Mouse (Mus musculus) MEL (cell line): ENCODE results near the gene Gpd1. TPM values are rescaled to one million over a fixed set of nuclear protein-coding genes. Genes with fewer than 3 reads are reported as not detected.
A peak's percentile ranks its signal among the peaks of the same experiment; 100 is the strongest.

Experiments used
- DNase-seq: peaks from one replicate; pipeline ENCODE4 v3.0.0; 2011; ENCODE audit warnings: low read depth, low spot score
- H3K27ac ChIP-seq: 2 replicates; pipeline ENCODE4 v1.5.1; 2012; ENCODE audit warnings: low read depth, mild to moderate bottlenecking, control low read depth, low read length, moderate library complexity; ENCODE audit not compliant: control insufficient read depth
- H3K27me3 ChIP-seq, 2 experiments: fragments of 150-350 bp in 1 of 2; sonication (generic) in 1 of 2; 2 replicates each; pipeline ENCODE4 v1.6.1; 2012; ENCODE audit warnings: low read length in 2 of 2, mild to moderate bottlenecking in 2 of 2, improper control_type of control experiment in 1 of 2, moderate library complexity in 1 of 2; ENCODE audit not compliant: insufficient read depth in 2 of 2, control insufficient read depth in 1 of 2
- H3K36me3 ChIP-seq, 2 experiments: 2 replicates each; pipeline ENCODE4 v1.6.1; 2012 to 2014; ENCODE audit warnings: low read length in 2 of 2, improper control_type of control experiment in 1 of 2, inconsistent platforms in 1 of 2, mild to moderate bottlenecking in 1 of 2; ENCODE audit not compliant: insufficient read depth in 2 of 2, control insufficient read depth in 1 of 2
- H3K4me1 ChIP-seq, 2 experiments: fragments of 150-350 bp in 1 of 2; sonication (generic) in 1 of 2; 2 replicates each; pipeline ENCODE4 v1.6.1; 2012; ENCODE audit warnings: low read length in 2 of 2, improper control_type of control experiment in 1 of 2, mild to moderate bottlenecking in 1 of 2; ENCODE audit not compliant: insufficient read depth in 2 of 2, control insufficient read depth in 1 of 2
- H3K4me3 ChIP-seq, 2 experiments: fragments of 150-350 bp in 1 of 2; sonication (generic) in 1 of 2; 2 replicates each; pipeline ENCODE4 v1.5.1; 2012; ENCODE audit warnings: low read depth in 2 of 2, low read length in 2 of 2, mild to moderate bottlenecking in 2 of 2, moderate library complexity in 2 of 2, control low read depth in 1 of 2, improper control_type of control experiment in 1 of 2; ENCODE audit not compliant: control insufficient read depth in 1 of 2, insufficient read depth in 1 of 2
- H3K79me2 ChIP-seq: 2 replicates; pipeline ENCODE4 v1.6.1; 2012; ENCODE audit warnings: mild to moderate bottlenecking, low read length, moderate library complexity; ENCODE audit not compliant: control insufficient read depth, poor library complexity, insufficient read depth
- H3K9ac ChIP-seq: 2 replicates; pipeline ENCODE4 v1.6.1; 2012; ENCODE audit warnings: low read depth, mild to moderate bottlenecking, control low read depth, low read length, moderate library complexity; ENCODE audit not compliant: control insufficient read depth, poor library complexity, severe bottlenecking
- H3K9me3 ChIP-seq: fragments of 150-350 bp; sonication (generic); replicated peaks from 2 replicates; pipeline ENCODE4 v1.6.1; 2012; ENCODE audit warnings: mild to moderate bottlenecking, low read length, improper control_type of control experiment, moderate library complexity; ENCODE audit not compliant: insufficient read depth
- BHLHE40 ChIP-seq: IDR thresholded peaks from 2 replicates; pipeline ENCODE4 v1.6.1; 2012; ENCODE audit warnings: low read depth, mild to moderate bottlenecking, inconsistent platforms, low read length, improper control_type of control experiment, borderline replicate concordance
- CHD2 ChIP-seq: IDR thresholded peaks from 2 replicates; pipeline ENCODE4 v1.6.1; 2011; ENCODE audit warnings: low read length, improper control_type of control experiment
- CTCF ChIP-seq, 3 experiments: IDR thresholded peaks in 2 of 3; conservative IDR thresholded peaks in 1 of 3; 2 replicates each; pipeline ENCODE4 v1.5.1; 2011 to 2012; ENCODE audit warnings: low read length in 3 of 3, low read depth in 2 of 3, mild to moderate bottlenecking in 2 of 3, improper control_type of control experiment in 1 of 3, inconsistent platforms in 1 of 3, mixed read lengths in 1 of 3, moderate library complexity in 1 of 3; ENCODE audit not compliant: control insufficient read depth in 1 of 3, insufficient read depth in 1 of 3, poor library complexity in 1 of 3, severe bottlenecking in 1 of 3
- E2F4 ChIP-seq: IDR thresholded peaks from 2 replicates; pipeline ENCODE4 v1.6.1; 2011; ENCODE audit warnings: low read depth, low read length, improper control_type of control experiment, borderline replicate concordance
- ELF1 ChIP-seq: IDR thresholded peaks from 2 replicates; pipeline ENCODE4 v1.6.1; 2014; ENCODE audit warnings: low read depth, mild to moderate bottlenecking, inconsistent platforms, low read length, improper control_type of control experiment, moderate library complexity
- EP300 ChIP-seq, 2 experiments: IDR thresholded peaks; 2 replicates each; pipeline ENCODE4 v1.6.1; 2011; ENCODE audit warnings: improper control_type of control experiment in 2 of 2, low read length in 2 of 2, low read depth in 1 of 2, mild to moderate bottlenecking in 1 of 2
- ETS1 ChIP-seq: IDR thresholded peaks from 2 replicates; pipeline ENCODE4 v1.6.1; 2012; ENCODE audit warnings: low read depth, mild to moderate bottlenecking, inconsistent platforms, low read length, improper control_type of control experiment, moderate library complexity
- GABPA ChIP-seq: IDR thresholded peaks from 2 replicates; pipeline ENCODE4 v1.6.1; 2012; ENCODE audit warnings: low read depth, mild to moderate bottlenecking, inconsistent platforms, low read length, improper control_type of control experiment, moderate library complexity
- GATA1 ChIP-seq: IDR thresholded peaks from 2 replicates; pipeline ENCODE4 v1.6.1; 2011; ENCODE audit warnings: low read depth, low read length, improper control_type of control experiment
- HCFC1 ChIP-seq: IDR thresholded peaks from 2 replicates; pipeline ENCODE4 v1.6.1; 2012; ENCODE audit warnings: low read depth, mild to moderate bottlenecking, inconsistent platforms, low read length, improper control_type of control experiment, moderate library complexity
- JUND ChIP-seq: IDR thresholded peaks from 2 replicates; pipeline ENCODE4 v1.6.1; 2011; ENCODE audit warnings: low read depth, mild to moderate bottlenecking, improper control_type of control experiment, low read length
- KAT2A ChIP-seq: conservative IDR thresholded peaks from 2 replicates; pipeline ENCODE4 v1.6.1; 2012; ENCODE audit warnings: low read depth, low read length, improper control_type of control experiment, inconsistent platforms
- MAFK ChIP-seq: IDR thresholded peaks from 2 replicates; pipeline ENCODE4 v1.6.1; 2011; ENCODE audit warnings: low read depth, mild to moderate bottlenecking, low read length, improper control_type of control experiment, borderline replicate concordance
- MAX ChIP-seq: IDR thresholded peaks from 2 replicates; pipeline ENCODE4 v1.6.1; 2011; ENCODE audit warnings: low read length, improper control_type of control experiment
- MEF2A ChIP-seq: IDR thresholded peaks from 2 replicates; pipeline ENCODE4 v1.6.1; 2014; ENCODE audit warnings: low read depth, mild to moderate bottlenecking, inconsistent platforms, low read length, improper control_type of control experiment; ENCODE audit not compliant: poor library complexity, insufficient replicate concordance, severe bottlenecking; ENCODE audit errors: extremely low read depth
- MYB ChIP-seq: IDR thresholded peaks from 2 replicates; pipeline ENCODE4 v1.6.1; 2011; ENCODE audit warnings: mild to moderate bottlenecking, low read depth, low read length, improper control_type of control experiment
- MYC ChIP-seq: IDR thresholded peaks from 2 replicates; pipeline ENCODE4 v1.6.1; 2011; ENCODE audit warnings: low read depth, mild to moderate bottlenecking, low read length, improper control_type of control experiment, moderate library complexity
- NRF1 ChIP-seq: IDR thresholded peaks from 2 replicates; pipeline ENCODE4 v1.6.1; 2014; ENCODE audit warnings: low read depth, mild to moderate bottlenecking, inconsistent platforms, low read length, improper control_type of control experiment, moderate library complexity; ENCODE audit not compliant: poor library complexity, insufficient read depth, severe bottlenecking
- POLR2AphosphoS2 ChIP-seq: IDR thresholded peaks from 2 replicates; pipeline ENCODE4 v1.6.1; 2011; ENCODE audit warnings: low read length, improper control_type of control experiment
- POLR2AphosphoS5 ChIP-seq: IDR thresholded peaks from 2 replicates; pipeline ENCODE4 v1.6.1; 2012; ENCODE audit warnings: low read depth, borderline replicate concordance, mild to moderate bottlenecking, inconsistent platforms, low read length, moderate library complexity, mixed read lengths
- SIN3A ChIP-seq: IDR thresholded peaks from 2 replicates; pipeline ENCODE4 v1.6.1; 2012; ENCODE audit warnings: low read length, improper control_type of control experiment, inconsistent platforms
- TAL1 ChIP-seq: IDR thresholded peaks from 2 replicates; pipeline ENCODE4 v1.6.1; 2012; ENCODE audit warnings: mild to moderate bottlenecking, inconsistent platforms, low read length, moderate library complexity, mixed read lengths
- TCF12 ChIP-seq: IDR thresholded peaks from 2 replicates; pipeline ENCODE4 v1.6.1; 2014; ENCODE audit warnings: low read depth, mild to moderate bottlenecking, inconsistent platforms, low read length, improper control_type of control experiment, moderate library complexity
- UBTF ChIP-seq: IDR thresholded peaks from 2 replicates; pipeline ENCODE4 v1.6.1; 2012; ENCODE audit warnings: low read depth, mild to moderate bottlenecking, inconsistent platforms, low read length, improper control_type of control experiment, moderate library complexity, borderline replicate concordance; ENCODE audit not compliant: insufficient read depth
- USF1 ChIP-seq: IDR thresholded peaks from 2 replicates; pipeline ENCODE4 v1.6.1; 2014; ENCODE audit warnings: low read depth, mild to moderate bottlenecking, inconsistent platforms, low read length, improper control_type of control experiment, moderate library complexity
- USF2 ChIP-seq, 2 experiments: IDR thresholded peaks; 2 replicates each; pipeline ENCODE4 v1.6.1; 2011 to 2012; ENCODE audit warnings: improper control_type of control experiment in 2 of 2, low read length in 2 of 2, borderline replicate concordance in 1 of 2, inconsistent platforms in 1 of 2, low read depth in 1 of 2, mild to moderate bottlenecking in 1 of 2; ENCODE audit not compliant: insufficient read depth in 1 of 2
- ZC3H11A ChIP-seq: IDR thresholded peaks from 2 replicates; pipeline ENCODE4 v1.6.1; 2012; ENCODE audit warnings: low read depth, mild to moderate bottlenecking, inconsistent platforms, low read length, improper control_type of control experiment
- ZKSCAN1 ChIP-seq: IDR thresholded peaks from 2 replicates; pipeline ENCODE4 v1.6.1; 2012; ENCODE audit warnings: low read depth, mild to moderate bottlenecking, inconsistent platforms, low read length, improper control_type of control experiment, moderate library complexity
- ZMIZ1 ChIP-seq: IDR thresholded peaks from 2 replicates; pipeline ENCODE4 v1.6.1; 2012; ENCODE audit warnings: low read depth, mild to moderate bottlenecking, inconsistent platforms, low read length, improper control_type of control experiment, moderate library complexity
- polyA plus RNA-seq, 2 experiments: library from polyadenylated mRNA; stranded (reverse) in 1 of 2; unstranded in 1 of 2; fragments of >175 nt in 1 of 2; fragments of >200 nt in 1 of 2; gene quantifications; 2 replicates each; pipeline versions ENCODE4 v1.2.1 to v1.2.4; 2012; ENCODE audit warnings: low replicate concordance in 2 of 2, low read depth in 1 of 2; ENCODE audit not compliant: insufficient read length in 2 of 2, insufficient read depth in 1 of 2, missing spikeins in 1 of 2
- total RNA-seq: library from RNA; depleted of rRNA; stranded (reverse); fragments of 300-350 nt; gene quantifications from 2 replicates; pipeline ENCODE4 v1.2.3, GENCODE M21; 2012

The Gpd1 gene
- total and polyA plus RNA-seq, 3 experiments, result 0.23 to 0.52 TPM; not detected in 1

DNA sequence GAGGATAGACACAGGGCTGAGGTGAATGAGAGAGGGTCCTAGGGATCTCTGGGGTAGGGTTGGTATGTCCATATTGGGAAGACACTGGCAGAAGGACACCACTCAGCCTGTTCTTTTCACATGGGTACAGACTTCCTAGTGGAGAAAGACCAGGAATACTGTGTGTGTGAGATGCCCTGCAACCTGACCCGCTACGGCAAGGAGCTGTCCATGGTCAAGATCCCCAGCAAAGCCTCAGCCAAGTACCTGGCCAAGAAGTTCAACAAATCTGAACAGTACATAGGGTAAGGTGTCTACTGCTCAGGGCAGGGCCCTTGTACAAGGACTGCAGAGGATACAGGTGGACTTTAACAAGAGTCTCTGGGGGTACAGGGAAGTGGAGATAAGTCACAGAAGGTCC is 20.0 kb upstream of the Gpd1 start:
- Histone ChIP-seq H3K4me3 (no peak overlapping the region), H3K27ac (no peak overlapping the region), H3K9me3 (no peaks in the 10 kb centered on the region), H3K79me2 (peaks cover 4% of the 10 kb centered on the region; the same call in 1 of the 2 replicates), H3K27me3 (peaks cover 11 to 12% of the 10 kb centered on the region in 2 experiments; a peak in 3 of 4 replicates), H3K4me1 (peaks cover 0 to 22% of the 10 kb centered on the region in 2 experiments; a peak in 2 of 4 replicates), H3K9ac (no peak overlapping the region), H3K36me3 (peaks cover 0 to 10% of the 10 kb centered on the region in 2 experiments; a peak in 1 of 4 replicates)
- TF ChIP-seq SIN3A (no peak), EP300 (IDR thresholded peaks at IDR 0.05; ENCODE audit: low read depth in 1 of 2, low read length in 2 of 2) (no peak)
- peak; percentile 21 for DNase-seq

DNA sequence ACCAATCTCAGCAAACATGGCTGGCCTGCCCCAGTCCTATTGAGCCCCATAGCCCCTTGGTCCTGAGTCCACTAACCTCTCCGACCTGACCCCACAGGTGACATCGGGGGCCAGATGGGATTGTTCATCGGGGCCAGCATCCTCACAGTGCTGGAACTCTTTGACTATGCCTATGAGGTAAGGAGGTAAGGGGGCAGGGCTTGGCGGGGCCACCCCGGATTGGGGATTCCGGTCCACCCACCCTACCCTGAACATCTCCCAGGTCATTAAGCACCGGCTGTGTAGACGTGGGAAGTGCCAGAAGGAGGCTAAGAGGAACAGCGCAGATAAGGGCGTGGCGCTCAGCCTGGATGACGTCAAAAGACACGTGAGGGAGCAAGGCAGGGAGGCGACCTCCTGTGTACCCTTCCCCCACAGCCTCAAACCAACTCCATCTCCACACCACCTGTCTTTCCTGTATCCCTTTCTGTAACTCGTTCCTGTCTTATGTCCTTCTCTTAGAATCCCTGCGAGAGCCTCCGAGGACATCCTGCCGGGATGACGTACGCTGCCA is 18.7 kb upstream of the Gpd1 start:
- peak; percentile 55 for DNase-seq
- Histone ChIP-seq H3K27me3 (peaks cover 7 to 10% of the 10 kb centered on the region in 2 experiments; a peak in 3 of 4 replicates), H3K4me3 (peak overlapping the region in 1 of 2 experiments; percentile 16; a peak in 1 of 4 replicates), H3K79me2 (peaks cover 4% of the 10 kb centered on the region; the same call in 1 of the 2 replicates), H3K4me1 (peaks cover 0 to 22% of the 10 kb centered on the region in 2 experiments; a peak in 3 of 4 replicates), H3K9ac (no peak overlapping the region; the same call in 1 of the 2 replicates), H3K36me3 (peaks cover 0 to 10% of the 10 kb centered on the region in 2 experiments; a peak in 1 of 4 replicates), H3K9me3 (no peaks in the 10 kb centered on the region), H3K27ac (no peak overlapping the region)
- TF ChIP-seq JUND (no peak), MYB (no peak), CHD2 (no peak), TCF12 (no peak), USF1 (peak; percentile 91), MAX (peak; percentile 72), HCFC1 (no peak), ZC3H11A (no peak), E2F4 (no peak), BHLHE40 (peak; percentile 96), ELF1 (no peak), MEF2A (no peak), ZMIZ1 (no peak), MAFK (no peak), USF2 (IDR thresholded peaks at IDR 0.05; ENCODE audit: borderline replicate concordance in 1 of 2, insufficient read depth in 1 of 2, low read depth in 1 of 2, low read length in 2 of 2) (peak in 1 of 2 experiments; percentile 62; a peak in 1 of 4 replicates), GATA1 (no peak), CTCF (IDR thresholded peaks at IDR 0.05 in 2 of 3, conservative IDR thresholded peaks at IDR 0.05 in 1 of 3; ENCODE audit: control insufficient read depth in 1 of 3, insufficient read depth in 1 of 3, low read depth in 2 of 3, low read length in 3 of 3, poor library complexity in 1 of 3, severe bottlenecking in 1 of 3) (no peak), KAT2A (no peak), SIN3A (peak; percentile 36; the same call in 1 of the 2 replicates), ZKSCAN1 (no peak), TAL1 (no peak), POLR2AphosphoS2 (no peak), NRF1 (no peak), POLR2AphosphoS5 (no peak), GABPA (no peak), ETS1 (peak; percentile 29; the same call in 1 of the 2 replicates), MYC (no peak), EP300 (IDR thresholded peaks at IDR 0.05; ENCODE audit: low read depth in 1 of 2, low read length in 2 of 2) (peak in 1 of 2 experiments; percentile 11; a peak in 1 of 4 replicates), UBTF (no peak)
